Mouse (Mus musculus): ENCODE results near the gene Muc2. TPM values are rescaled to one million over a fixed set of nuclear protein-coding genes. Genes with fewer than 3 reads are reported as not detected.

Gene Muc2
- polyA plus RNA-seq, 1 experiment = 2.3 TPM

DNA sequence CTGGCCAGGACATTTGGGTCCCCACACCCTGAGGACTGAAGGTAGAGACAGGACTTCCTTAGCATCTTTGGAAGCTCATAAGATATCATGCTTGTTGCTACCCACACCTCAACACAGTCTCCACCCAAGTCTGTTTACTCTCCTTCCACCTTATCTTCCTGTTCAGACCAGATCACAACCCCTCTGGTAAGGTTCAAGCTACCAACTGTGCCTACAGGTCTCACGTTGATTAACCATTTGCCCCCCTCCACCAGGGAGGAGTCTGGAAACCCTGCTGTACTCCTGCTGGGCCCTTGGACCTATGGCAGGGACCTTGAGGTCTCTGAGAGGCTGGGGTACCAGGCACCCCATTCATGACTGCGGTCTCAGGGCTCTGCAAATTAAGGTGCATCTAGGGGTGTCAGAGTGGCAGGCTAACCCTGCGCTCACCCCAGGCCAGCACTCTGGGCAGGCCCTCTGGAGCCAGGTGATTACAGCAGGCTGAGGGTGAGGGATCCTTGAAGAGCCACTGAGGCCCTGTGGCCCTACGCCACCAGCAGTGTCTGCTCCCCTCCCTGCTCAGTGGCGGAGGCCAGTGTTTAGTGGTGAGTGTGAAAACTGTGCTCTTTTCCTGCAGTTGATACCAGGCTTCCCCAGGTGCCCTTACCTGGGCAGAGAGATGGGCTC is 18.4 kb upstream of the Muc2 start:
- Histone ChIP-seq H3K4me3 (ENCODE audit: low read depth, low read length) (no peak overlapping the region), H3K27ac (ENCODE audit: insufficient read depth, low read length) (no peak overlapping the region), H3K27me3 (ENCODE audit: control insufficient read depth, insufficient read depth, low read length, poor library complexity, severe bottlenecking) (no peaks in the 10 kb centered on the region), H3K9ac (ENCODE audit: low read depth, poor library complexity, severe bottlenecking) (no peak overlapping the region), H3K4me1 (ENCODE audit: control insufficient read depth, insufficient read depth, low read length) (no peaks in the 10 kb centered on the region), H3K36me3 (ENCODE audit: control insufficient read depth, insufficient read depth, low read length, poor library complexity, severe bottlenecking) (no peaks in the 10 kb centered on the region), H3K9me3 (replicated peaks; ENCODE audit: control insufficient read depth, insufficient read depth, low read length, poor library complexity, severe bottlenecking) (no peaks in the 10 kb centered on the region)
- no peak for TF ChIP-seq EP300 (IDR thresholded peaks at IDR 0.05; ENCODE audit: insufficient read depth, low read depth, low read length)
- TF ChIP-seq CTCF (IDR thresholded peaks at IDR 0.05; ENCODE audit: low read depth, low read length) = no peak
- no peak for TF ChIP-seq POLR2A (IDR thresholded peaks at IDR 0.05; ENCODE audit: insufficient read depth, low read length)

DNA sequence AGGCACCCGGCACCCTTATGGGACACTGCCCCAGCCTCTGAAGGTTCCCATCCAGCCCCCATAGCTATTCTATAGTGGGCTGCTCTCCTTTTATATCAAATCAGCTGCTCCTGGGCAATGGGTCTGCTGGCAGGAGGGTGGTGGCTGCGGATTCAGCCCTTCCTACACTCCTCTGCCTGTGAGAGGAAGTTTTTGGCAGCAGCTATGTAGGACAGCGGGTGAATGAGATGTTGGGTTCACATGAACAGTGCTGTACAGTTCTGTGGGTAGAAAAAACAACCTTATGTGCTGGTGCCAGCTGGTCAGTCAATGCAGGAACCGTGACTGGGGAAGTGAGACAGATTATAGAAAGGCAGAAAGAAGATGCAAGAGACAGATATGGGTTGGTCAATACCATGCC is 11.2 kb upstream of the Muc2 start:
- Histone ChIP-seq H3K27ac (ENCODE audit: insufficient read depth, low read length) (no peak overlapping the region), H3K9me3 (replicated peaks; ENCODE audit: control insufficient read depth, insufficient read depth, low read length, poor library complexity, severe bottlenecking) (no peaks in the 10 kb centered on the region), H3K36me3 (ENCODE audit: control insufficient read depth, insufficient read depth, low read length, poor library complexity, severe bottlenecking) (no peaks in the 10 kb centered on the region), H3K4me1 (ENCODE audit: control insufficient read depth, insufficient read depth, low read length) (no peaks in the 10 kb centered on the region), H3K27me3 (ENCODE audit: control insufficient read depth, insufficient read depth, low read length, poor library complexity, severe bottlenecking) (no peaks in the 10 kb centered on the region), H3K4me3 (ENCODE audit: low read depth, low read length) (no peak overlapping the region), H3K9ac (ENCODE audit: low read depth, poor library complexity, severe bottlenecking) (no peak overlapping the region)
- TF ChIP-seq EP300 (IDR thresholded peaks at IDR 0.05; ENCODE audit: insufficient read depth, low read depth, low read length) = no peak
- no peak for TF ChIP-seq POLR2A (IDR thresholded peaks at IDR 0.05; ENCODE audit: insufficient read depth, low read length)
- no peak for TF ChIP-seq CTCF (IDR thresholded peaks at IDR 0.05; ENCODE audit: low read depth, low read length)

GRCm38 (mm10) chr7:141687330-141687729 is 2.8 kb upstream of the Muc2 start:
- H3K9ac ChIP-seq (ENCODE audit: low read depth, poor library complexity, severe bottlenecking) = no peak overlapping the region
- H3K9me3 ChIP-seq (replicated peaks; ENCODE audit: control insufficient read depth, insufficient read depth, low read length, poor library complexity, severe bottlenecking) = no peaks in the 10 kb centered on the region
- no peak for TF ChIP-seq CTCF (IDR thresholded peaks at IDR 0.05; ENCODE audit: low read depth, low read length)
- no peak overlapping the region for H3K4me3 ChIP-seq (ENCODE audit: low read depth, low read length)
- no peaks in the 10 kb centered on the region for H3K27me3 ChIP-seq (ENCODE audit: control insufficient read depth, insufficient read depth, low read length, poor library complexity, severe bottlenecking)
- peaks cover 3% of the 10 kb centered on the region for H3K4me1 ChIP-seq (ENCODE audit: control insufficient read depth, insufficient read depth, low read length)
- H3K36me3 ChIP-seq (ENCODE audit: control insufficient read depth, insufficient read depth, low read length, poor library complexity, severe bottlenecking) = no peaks in the 10 kb centered on the region
- no peak overlapping the region for H3K27ac ChIP-seq (ENCODE audit: insufficient read depth, low read length)

DNA sequence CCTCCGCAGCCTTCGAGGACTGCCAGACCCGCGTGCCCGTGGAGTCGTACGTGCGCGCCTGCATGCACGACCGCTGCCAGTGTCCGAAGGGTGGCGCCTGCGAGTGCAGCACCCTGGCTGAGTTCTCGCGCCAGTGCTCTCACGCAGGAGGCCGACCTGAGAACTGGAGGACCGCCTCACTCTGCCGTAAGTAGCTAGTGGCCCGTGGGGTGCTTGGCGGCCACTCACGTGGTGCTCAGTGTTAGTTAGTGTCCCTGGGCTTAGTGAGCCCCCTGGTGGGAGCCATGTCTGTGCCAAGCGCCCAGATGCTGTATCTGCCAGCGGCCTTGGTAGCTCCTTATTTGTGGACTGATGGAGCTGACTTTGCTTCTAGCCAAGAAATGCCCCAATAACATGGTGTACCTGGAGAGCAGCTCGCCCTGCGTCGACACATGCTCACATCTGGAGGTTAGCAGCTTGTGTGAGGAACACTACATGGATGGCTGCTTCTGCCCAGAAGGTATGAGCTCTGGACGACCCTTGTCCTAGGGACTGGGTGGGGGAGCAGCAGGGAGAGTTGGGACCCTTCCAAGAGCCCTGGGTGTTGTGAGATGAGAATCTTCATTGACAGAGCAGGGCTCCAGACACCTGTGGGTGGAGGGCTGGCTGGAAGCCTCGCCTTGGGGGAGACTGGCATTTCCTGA is 3.6 kb downstream of the Muc2 start:
- TF ChIP-seq EP300 (IDR thresholded peaks at IDR 0.05; ENCODE audit: insufficient read depth, low read depth, low read length) (no peak), CTCF (IDR thresholded peaks at IDR 0.05; ENCODE audit: low read depth, low read length) (peak; percentile 11)
- Histone ChIP-seq H3K4me1 (ENCODE audit: control insufficient read depth, insufficient read depth, low read length) (peaks cover 3% of the 10 kb centered on the region), H3K27ac (ENCODE audit: insufficient read depth, low read length) (no peak overlapping the region), H3K4me3 (ENCODE audit: low read depth, low read length) (peak overlapping the region; percentile 7; the same call in 1 of the 2 replicates), H3K27me3 (ENCODE audit: control insufficient read depth, insufficient read depth, low read length, poor library complexity, severe bottlenecking) (no peaks in the 10 kb centered on the region), H3K9ac (ENCODE audit: low read depth, poor library complexity, severe bottlenecking) (no peak overlapping the region), H3K36me3 (ENCODE audit: control insufficient read depth, insufficient read depth, low read length, poor library complexity, severe bottlenecking) (no peaks in the 10 kb centered on the region), H3K9me3 (replicated peaks; ENCODE audit: control insufficient read depth, insufficient read depth, low read length, poor library complexity, severe bottlenecking) (no peaks in the 10 kb centered on the region)

DNA sequence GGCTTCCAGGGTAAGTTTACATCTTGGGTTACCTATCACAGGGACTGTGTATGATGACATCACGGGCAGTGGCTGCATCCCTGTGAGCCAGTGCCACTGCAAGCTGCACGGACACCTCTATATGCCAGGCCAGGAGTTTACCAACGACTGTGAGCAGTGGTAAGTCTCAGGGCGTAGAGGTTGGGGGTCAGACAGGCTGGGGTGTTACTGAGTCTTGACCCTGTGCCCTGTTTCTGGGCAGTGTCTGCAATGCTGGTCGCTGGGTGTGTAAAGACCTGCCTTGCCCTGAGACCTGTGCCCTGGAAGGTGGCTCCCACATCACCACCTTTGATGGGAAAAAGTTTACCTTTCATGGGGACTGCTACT is 4.1 kb downstream of the Muc2 start:
- no peak overlapping the region for H3K27ac ChIP-seq (ENCODE audit: insufficient read depth, low read length)
- H3K4me1 ChIP-seq (ENCODE audit: control insufficient read depth, insufficient read depth, low read length) = peaks cover 3% of the 10 kb centered on the region
- H3K4me3 ChIP-seq (ENCODE audit: low read depth, low read length) = no peak overlapping the region
- no peaks in the 10 kb centered on the region for H3K36me3 ChIP-seq (ENCODE audit: control insufficient read depth, insufficient read depth, low read length, poor library complexity, severe bottlenecking)
- H3K9ac ChIP-seq (ENCODE audit: low read depth, poor library complexity, severe bottlenecking) = no peak overlapping the region
- no peaks in the 10 kb centered on the region for H3K27me3 ChIP-seq (ENCODE audit: control insufficient read depth, insufficient read depth, low read length, poor library complexity, severe bottlenecking)
- TF ChIP-seq CTCF (IDR thresholded peaks at IDR 0.05; ENCODE audit: low read depth, low read length) (no peak), POLR2A (IDR thresholded peaks at IDR 0.05; ENCODE audit: insufficient read depth, low read length) (no peak), EP300 (IDR thresholded peaks at IDR 0.05; ENCODE audit: insufficient read depth, low read depth, low read length) (no peak)
- H3K9me3 ChIP-seq (replicated peaks; ENCODE audit: control insufficient read depth, insufficient read depth, low read length, poor library complexity, severe bottlenecking) = no peaks in the 10 kb centered on the region

DNA sequence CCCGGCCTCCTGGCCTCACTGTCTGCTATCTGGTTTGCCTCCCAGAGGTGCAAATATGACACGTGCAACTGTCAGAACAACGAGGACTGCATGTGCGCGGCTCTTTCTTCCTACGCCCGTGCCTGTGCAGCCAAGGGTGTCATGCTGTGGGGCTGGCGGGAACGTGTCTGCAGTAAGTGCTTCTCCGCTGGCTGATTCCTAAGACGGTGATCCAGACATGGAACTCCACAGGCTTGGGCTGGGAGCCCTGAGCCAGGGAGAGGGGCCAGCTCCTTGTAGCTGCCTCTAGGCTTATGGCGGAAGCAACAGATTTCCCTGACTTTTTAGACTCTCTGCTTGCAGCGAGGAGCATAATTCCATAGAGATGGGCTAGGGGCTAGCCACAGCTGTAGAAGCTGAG is 6.4 kb downstream of the Muc2 start:
- no peaks in the 10 kb centered on the region for H3K27me3 ChIP-seq (ENCODE audit: control insufficient read depth, insufficient read depth, low read length, poor library complexity, severe bottlenecking)
- H3K9ac ChIP-seq (ENCODE audit: low read depth, poor library complexity, severe bottlenecking) = no peak overlapping the region
- no peaks in the 10 kb centered on the region for H3K4me1 ChIP-seq (ENCODE audit: control insufficient read depth, insufficient read depth, low read length)
- TF ChIP-seq CTCF (IDR thresholded peaks at IDR 0.05; ENCODE audit: low read depth, low read length) (no peak), EP300 (IDR thresholded peaks at IDR 0.05; ENCODE audit: insufficient read depth, low read depth, low read length) (no peak), POLR2A (IDR thresholded peaks at IDR 0.05; ENCODE audit: insufficient read depth, low read length) (no peak)
- no peak overlapping the region for H3K27ac ChIP-seq (ENCODE audit: insufficient read depth, low read length)
- H3K36me3 ChIP-seq (ENCODE audit: control insufficient read depth, insufficient read depth, low read length, poor library complexity, severe bottlenecking) = no peaks in the 10 kb centered on the region
- H3K4me3 ChIP-seq (ENCODE audit: low read depth, low read length) = no peak overlapping the region
- no peaks in the 10 kb centered on the region for H3K9me3 ChIP-seq (replicated peaks; ENCODE audit: control insufficient read depth, insufficient read depth, low read length, poor library complexity, severe bottlenecking)
